Mouse (Mus musculus): Measurements from ENCODE around the gene Scp2. TPM values are rescaled to one million over a fixed set of nuclear protein-coding genes. Genes with fewer than 3 reads are reported as not detected.
"Not testable (repeated sequence)": the region's sequence is repeated elsewhere in the genome, so short reads cannot be mapped to it uniquely, and the experiment has no call there.

The Scp2 gene
- polyA plus RNA-seq, 1 experiment from 2014 or later = 227 TPM

DNA sequence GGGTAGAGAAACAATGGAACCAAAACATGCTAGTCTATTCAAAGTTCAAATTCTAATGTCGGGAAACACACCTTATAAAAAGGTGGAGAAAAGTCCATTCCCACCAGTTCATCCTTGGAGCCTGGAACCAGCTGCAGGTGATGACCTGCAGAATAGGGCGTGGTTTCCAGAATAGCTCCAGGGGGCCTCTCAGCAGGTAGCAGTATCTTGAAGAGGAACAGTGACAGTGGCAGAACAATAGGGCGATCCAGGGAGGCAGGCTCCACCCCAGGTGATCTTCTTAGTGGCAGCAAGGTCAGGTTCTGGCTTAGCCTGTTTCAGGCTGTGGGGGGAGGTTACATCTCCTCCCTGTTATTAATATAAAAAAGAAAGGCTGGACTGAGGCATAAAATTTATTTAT is 756 bp upstream of the Scp2 start:
- H3K27me3 ChIP-seq (replicated peaks; ENCODE audit: control insufficient read depth, insufficient read depth, low read length); H3K4me1 ChIP-seq (replicated peaks; ENCODE audit: control insufficient read depth, insufficient read depth, low read length); ATAC-seq (replicated peaks; ENCODE audit: low FRiP score, low TSS enrichment, low read depth); H3K9me3 ChIP-seq (ENCODE audit: control insufficient read depth, low read length); H3K36me3 ChIP-seq (ENCODE audit: control insufficient read depth, insufficient read depth, low read length); H3K27ac ChIP-seq (ENCODE audit: low read depth); DNase-seq (ENCODE audit: low spot score); H3K4me2 ChIP-seq (ENCODE audit: low read length); H3K9ac ChIP-seq (ENCODE audit: low read length); H3K4me3 ChIP-seq (ENCODE audit: low read depth, low read length): not testable (repeated sequence)
- 43% methylated on average over 3 of the region's 3 CpGs for WGBS

- DNase-seq (ENCODE audit: low spot score) (no peak), ATAC-seq (replicated peaks; ENCODE audit: low FRiP score, low TSS enrichment, low read depth) (no peak)
- Histone ChIP-seq H3K4me1 (replicated peaks; ENCODE audit: control insufficient read depth, insufficient read depth, low read length) (no peaks in the 10 kb centered on the region), H3K9ac (ENCODE audit: low read length) (no peak overlapping the region), H3K4me2 (ENCODE audit: low read length) (no peak overlapping the region), H3K27me3 (replicated peaks; ENCODE audit: control insufficient read depth, insufficient read depth, low read length) (no peaks in the 10 kb centered on the region), H3K4me3 (ENCODE audit: low read depth, low read length) (no peak overlapping the region), H3K9me3 (ENCODE audit: control insufficient read depth, low read length) (peaks cover 3% of the 10 kb centered on the region; the same call in 1 of the 2 replicates), H3K36me3 (ENCODE audit: control insufficient read depth, insufficient read depth, low read length) (no peaks in the 10 kb centered on the region), H3K27ac (ENCODE audit: low read depth) (no peak overlapping the region)
Observed at GRCm38 (mm10) chr4:108143778-108144177, 1.0 kb downstream of the Scp2 start.

DNA sequence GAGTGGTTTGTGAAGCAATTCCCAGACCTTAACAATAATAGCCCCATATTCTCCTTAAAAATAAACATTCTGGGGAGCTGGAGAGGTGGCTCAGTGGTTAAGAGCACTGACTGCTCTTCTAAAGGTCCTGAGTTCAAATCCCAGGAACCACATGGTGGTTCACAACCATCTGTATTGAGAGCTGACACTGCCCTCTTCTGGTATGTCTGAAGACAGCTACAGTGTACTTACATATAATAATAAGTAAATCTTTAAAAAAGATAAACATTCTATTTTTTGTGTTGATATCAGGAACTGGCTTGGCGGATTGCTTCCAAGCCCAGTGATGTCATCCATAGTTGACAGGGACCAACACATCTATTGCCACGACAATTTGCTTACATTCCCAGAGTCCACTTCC is 1.6 kb downstream of the Scp2 start:
- not testable (repeated sequence) for H3K9me3 ChIP-seq (ENCODE audit: control insufficient read depth, low read length); DNase-seq (ENCODE audit: low spot score); H3K9ac ChIP-seq (ENCODE audit: low read length); H3K4me2 ChIP-seq (ENCODE audit: low read length); ATAC-seq (replicated peaks; ENCODE audit: low FRiP score, low TSS enrichment, low read depth); H3K4me1 ChIP-seq (replicated peaks; ENCODE audit: control insufficient read depth, insufficient read depth, low read length); H3K36me3 ChIP-seq (ENCODE audit: control insufficient read depth, insufficient read depth, low read length); H3K27ac ChIP-seq (ENCODE audit: low read depth); H3K27me3 ChIP-seq (replicated peaks; ENCODE audit: control insufficient read depth, insufficient read depth, low read length); H3K4me3 ChIP-seq (ENCODE audit: low read depth, low read length)
- 74% methylated on average over 2 of the region's 2 CpGs for WGBS

DNA sequence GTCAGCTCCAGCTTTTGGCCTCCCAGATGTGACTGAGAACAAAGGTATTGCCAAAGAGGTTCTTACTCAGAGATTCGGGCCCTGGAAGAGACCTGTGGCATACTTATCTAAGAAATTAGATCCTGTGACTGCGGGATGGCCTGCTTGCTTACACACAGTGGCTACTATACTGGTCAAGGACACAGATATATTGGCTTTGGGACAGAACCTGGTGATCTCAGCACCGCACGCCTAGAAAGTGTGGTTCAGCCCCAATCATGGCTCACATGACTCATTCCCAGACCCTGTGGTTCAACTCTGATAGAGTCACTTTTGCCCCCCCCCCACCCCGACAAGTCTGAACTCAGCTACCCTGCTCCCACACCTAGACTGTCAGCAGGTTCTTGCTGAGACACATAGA is 7.9 kb downstream of the Scp2 start:
- H3K36me3 ChIP-seq (ENCODE audit: control insufficient read depth, insufficient read depth, low read length) = no peaks in the 10 kb centered on the region
- no peaks in the 10 kb centered on the region for H3K27me3 ChIP-seq (replicated peaks; ENCODE audit: control insufficient read depth, insufficient read depth, low read length)
- ATAC-seq (replicated peaks; ENCODE audit: low FRiP score, low TSS enrichment, low read depth) (no peak), DNase-seq (ENCODE audit: low spot score) (no peak)
- no peak overlapping the region for H3K9ac ChIP-seq (ENCODE audit: low read length)
- no peaks in the 10 kb centered on the region for H3K4me1 ChIP-seq (replicated peaks; ENCODE audit: control insufficient read depth, insufficient read depth, low read length)
- no peaks in the 10 kb centered on the region for H3K9me3 ChIP-seq (ENCODE audit: control insufficient read depth, low read length)
- H3K27ac ChIP-seq (ENCODE audit: low read depth) = no peak overlapping the region
- H3K4me3 ChIP-seq (ENCODE audit: low read depth, low read length) = no peak overlapping the region
- WGBS = 84% methylated on average over 5 of the region's 5 CpGs
- H3K4me2 ChIP-seq (ENCODE audit: low read length) = no peak overlapping the region

GRCm38 (mm10) chr4:108130452-108130851 is 14.3 kb downstream of the Scp2 start:
- Histone ChIP-seq H3K9ac (ENCODE audit: low read length) (no peak overlapping the region), H3K27me3 (replicated peaks; ENCODE audit: control insufficient read depth, insufficient read depth, low read length) (no peaks in the 10 kb centered on the region), H3K4me3 (ENCODE audit: low read depth, low read length) (no peak overlapping the region), H3K9me3 (ENCODE audit: control insufficient read depth, low read length) (no peaks in the 10 kb centered on the region), H3K27ac (ENCODE audit: low read depth) (no peak overlapping the region), H3K4me2 (ENCODE audit: low read length) (no peak overlapping the region), H3K36me3 (ENCODE audit: control insufficient read depth, insufficient read depth, low read length) (no peaks in the 10 kb centered on the region), H3K4me1 (replicated peaks; ENCODE audit: control insufficient read depth, insufficient read depth, low read length) (no peaks in the 10 kb centered on the region)
- DNase-seq (ENCODE audit: low spot score) (no peak), ATAC-seq (replicated peaks; ENCODE audit: low FRiP score, low TSS enrichment, low read depth) (no peak)
- 85% methylated on average over 3 of the region's 3 CpGs for WGBS

DNA sequence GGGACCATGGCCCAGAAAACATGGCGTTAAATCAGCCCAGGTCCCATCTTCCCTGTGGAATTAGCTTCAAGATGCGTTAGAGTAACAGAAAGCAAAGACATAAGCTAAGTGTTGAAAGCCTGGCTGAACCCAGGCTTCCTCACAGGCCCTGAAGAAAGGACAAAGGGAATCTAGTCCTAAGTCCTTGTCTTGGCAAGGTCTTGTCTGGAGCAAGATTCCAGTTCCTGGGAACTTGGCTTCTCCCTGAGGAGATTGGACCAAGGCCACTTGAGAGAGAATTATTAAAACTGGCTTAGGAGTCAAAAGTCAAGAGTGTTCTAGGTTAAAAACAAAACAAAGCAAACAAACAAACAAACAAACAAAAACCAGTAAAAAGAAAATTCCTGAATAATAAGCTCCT is 16.5 kb downstream of the Scp2 start:
- Histone ChIP-seq H3K9me3 (ENCODE audit: control insufficient read depth, low read length) (no peaks in the 10 kb centered on the region), H3K4me3 (ENCODE audit: low read depth, low read length) (no peak overlapping the region), H3K4me2 (ENCODE audit: low read length) (no peak overlapping the region), H3K27ac (ENCODE audit: low read depth) (no peak overlapping the region), H3K4me1 (replicated peaks; ENCODE audit: control insufficient read depth, insufficient read depth, low read length) (no peaks in the 10 kb centered on the region), H3K27me3 (replicated peaks; ENCODE audit: control insufficient read depth, insufficient read depth, low read length) (no peaks in the 10 kb centered on the region), H3K9ac (ENCODE audit: low read length) (no peak overlapping the region), H3K36me3 (ENCODE audit: control insufficient read depth, insufficient read depth, low read length) (no peaks in the 10 kb centered on the region)
- ATAC-seq (replicated peaks; ENCODE audit: low FRiP score, low TSS enrichment, low read depth) = no peak
- DNase-seq (ENCODE audit: low spot score) = no peak
- WGBS = 90% methylated on average over 2 of the region's 2 CpGs

DNA sequence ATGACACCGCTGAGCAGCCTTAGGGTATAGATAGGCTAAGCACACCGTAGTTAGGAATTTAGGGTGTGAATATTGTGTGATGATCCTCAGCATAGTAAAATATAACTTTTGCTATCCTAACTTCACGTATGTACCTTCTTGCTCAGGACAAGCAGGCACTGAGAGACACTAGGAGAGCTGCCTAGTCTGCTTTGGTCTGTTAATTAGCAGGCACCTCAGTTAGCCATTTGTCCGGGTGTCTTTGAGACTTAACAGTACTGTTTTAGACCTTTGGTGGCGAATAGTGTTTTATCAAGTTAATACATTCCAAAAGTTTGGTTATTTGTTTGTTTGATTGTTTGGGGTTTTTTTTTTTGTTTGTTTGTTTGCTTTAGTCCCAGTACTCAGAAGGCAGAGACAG is 17.3 kb downstream of the Scp2 start:
- ATAC-seq (replicated peaks; ENCODE audit: low FRiP score, low TSS enrichment, low read depth) (no peak), DNase-seq (ENCODE audit: low spot score) (no peak)
- no peaks in the 10 kb centered on the region for H3K27me3 ChIP-seq (replicated peaks; ENCODE audit: control insufficient read depth, insufficient read depth, low read length)
- no peaks in the 10 kb centered on the region for H3K4me1 ChIP-seq (replicated peaks; ENCODE audit: control insufficient read depth, insufficient read depth, low read length)
- WGBS = 88% methylated on average over 5 of the region's 5 CpGs
- no peaks in the 10 kb centered on the region for H3K9me3 ChIP-seq (ENCODE audit: control insufficient read depth, low read length)
- no peak overlapping the region for H3K9ac ChIP-seq (ENCODE audit: low read length)
- H3K4me2 ChIP-seq (ENCODE audit: low read length) = no peak overlapping the region
- H3K4me3 ChIP-seq (ENCODE audit: low read depth, low read length) = no peak overlapping the region
- H3K27ac ChIP-seq (ENCODE audit: low read depth) = no peak overlapping the region
- H3K36me3 ChIP-seq (ENCODE audit: control insufficient read depth, insufficient read depth, low read length) = no peaks in the 10 kb centered on the region

DNA sequence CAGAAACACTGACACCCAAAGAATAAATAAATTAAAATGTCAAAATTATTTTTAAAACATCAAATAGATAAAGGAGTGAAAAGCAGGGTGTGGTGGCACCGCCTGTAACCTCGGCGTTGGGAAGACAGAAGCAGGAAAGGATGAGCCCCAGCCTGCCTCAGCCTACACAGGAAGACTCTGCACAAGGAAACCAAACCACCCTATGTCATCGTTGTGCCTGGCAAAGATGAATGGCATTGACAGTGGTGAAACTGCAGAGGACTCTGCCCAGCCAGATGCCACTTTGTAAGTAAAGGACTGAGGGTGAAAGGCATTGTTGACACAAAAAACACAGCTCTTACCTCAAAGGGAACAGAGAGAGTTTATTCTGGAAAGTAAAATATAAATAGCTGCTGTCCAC is 18.5 kb downstream of the Scp2 start:
- H3K4me3 ChIP-seq (ENCODE audit: low read depth, low read length) = no peak overlapping the region
- H3K4me2 ChIP-seq (ENCODE audit: low read length) = no peak overlapping the region
- DNase-seq (ENCODE audit: low spot score) = no peak
- H3K4me1 ChIP-seq (replicated peaks; ENCODE audit: control insufficient read depth, insufficient read depth, low read length) = no peaks in the 10 kb centered on the region
- no peaks in the 10 kb centered on the region for H3K27me3 ChIP-seq (replicated peaks; ENCODE audit: control insufficient read depth, insufficient read depth, low read length)
- no peak overlapping the region for H3K9ac ChIP-seq (ENCODE audit: low read length)
- ATAC-seq (replicated peaks; ENCODE audit: low FRiP score, low TSS enrichment, low read depth) = no peak
- no peak overlapping the region for H3K27ac ChIP-seq (ENCODE audit: low read depth)
- WGBS = 87% methylated on average over 4 of the region's 4 CpGs
- no peaks in the 10 kb centered on the region for H3K9me3 ChIP-seq (ENCODE audit: control insufficient read depth, low read length)
- no peaks in the 10 kb centered on the region for H3K36me3 ChIP-seq (ENCODE audit: control insufficient read depth, insufficient read depth, low read length)

DNA sequence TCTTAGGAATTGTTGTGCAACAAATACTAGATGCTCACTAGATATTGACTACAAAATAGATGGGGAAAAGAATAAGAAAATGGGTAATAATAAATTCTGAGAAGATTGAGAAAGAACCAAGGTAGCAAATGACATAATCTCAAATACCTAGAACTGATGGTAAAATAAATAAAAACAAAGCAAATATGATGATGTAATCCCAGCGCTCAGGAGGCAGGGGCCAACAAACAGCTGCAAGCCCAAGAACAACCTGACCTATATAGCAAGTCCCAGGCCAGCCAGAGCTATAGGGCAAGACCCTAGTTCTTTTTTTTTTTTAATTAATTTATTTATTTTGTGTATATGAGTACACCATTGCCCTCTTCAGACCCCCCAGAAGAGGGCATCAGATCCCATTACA is 20.7 kb downstream of the Scp2 start:
- H3K27ac ChIP-seq (ENCODE audit: low read depth) = no peak overlapping the region
- H3K4me1 ChIP-seq (replicated peaks; ENCODE audit: control insufficient read depth, insufficient read depth, low read length) = no peaks in the 10 kb centered on the region
- H3K36me3 ChIP-seq (ENCODE audit: control insufficient read depth, insufficient read depth, low read length) = no peaks in the 10 kb centered on the region
- DNase-seq (ENCODE audit: low spot score) (no peak), ATAC-seq (replicated peaks; ENCODE audit: low FRiP score, low TSS enrichment, low read depth) (no peak)
- 100% methylated on average over 1 of the region's 1 CpGs for WGBS
- H3K4me3 ChIP-seq (ENCODE audit: low read depth, low read length) = no peak overlapping the region
- no peaks in the 10 kb centered on the region for H3K27me3 ChIP-seq (replicated peaks; ENCODE audit: control insufficient read depth, insufficient read depth, low read length)
- no peak overlapping the region for H3K9ac ChIP-seq (ENCODE audit: low read length)
- H3K4me2 ChIP-seq (ENCODE audit: low read length) = no peak overlapping the region
- H3K9me3 ChIP-seq (ENCODE audit: control insufficient read depth, low read length) = no peaks in the 10 kb centered on the region

Measured in intestine, embryonic 14.5 days (tissue).